Mouse (Mus musculus): ENCODE measurements around the gene Otulin.

GRCm38 (mm10) chr15:27633941-27634900 lies 3.7 kb upstream of the Otulin start:
- TF ChIP-seq CTCF (IDR thresholded peaks at IDR 0.05; ENCODE audit: borderline replicate concordance, control insufficient read depth, extremely low read depth, insufficient read depth, low read length, poor library complexity) (no peak), POLR2A (IDR thresholded peaks at IDR 0.05; ENCODE audit: control insufficient read depth, extremely low read depth, insufficient read depth, low read length, poor library complexity) (no peak)
